Mouse (Mus musculus): ENCODE results near the gene Nhlh1.

DNA sequence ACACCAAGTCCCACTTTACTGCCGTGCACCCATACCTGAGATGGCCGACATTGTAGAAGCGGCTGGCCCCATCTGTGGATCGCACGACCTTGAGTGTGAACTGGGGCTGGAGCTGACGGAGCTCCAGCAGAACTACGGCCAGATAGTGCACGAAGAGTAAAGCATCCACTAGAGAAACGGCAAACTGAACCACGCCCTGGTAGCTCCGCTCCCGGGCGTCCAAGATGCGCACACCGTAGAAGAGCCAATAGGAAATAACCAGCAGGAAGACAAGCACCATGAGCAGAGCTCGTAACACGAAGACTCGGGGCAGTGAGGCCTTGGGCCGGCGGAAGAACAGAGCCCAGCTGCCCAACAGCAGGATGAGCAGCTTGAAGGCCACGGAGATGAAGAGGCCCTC lies 48.0 kb downstream of the Nhlh1 start:
- TF ChIP-seq CTCF (conservative IDR thresholded peaks at IDR 0.05; ENCODE audit: low read length), result no peak
- no peak for TF ChIP-seq POU5F1 (IDR thresholded peaks at IDR 0.05; ENCODE audit: borderline replicate concordance, low read length)
- TF ChIP-seq NANOG (IDR thresholded peaks at IDR 0.05; ENCODE audit: borderline replicate concordance, low read length), result no peak

Measured in E14TG2a.4 (cell line).